Mouse (Mus musculus): ENCODE results near the gene Tmc3. TPM values are rescaled to one million over a fixed set of nuclear protein-coding genes. Genes with fewer than 3 reads are reported as not detected.

The Tmc3 gene
- total and polyA plus RNA-seq, 3 experiments, result not detected

DNA sequence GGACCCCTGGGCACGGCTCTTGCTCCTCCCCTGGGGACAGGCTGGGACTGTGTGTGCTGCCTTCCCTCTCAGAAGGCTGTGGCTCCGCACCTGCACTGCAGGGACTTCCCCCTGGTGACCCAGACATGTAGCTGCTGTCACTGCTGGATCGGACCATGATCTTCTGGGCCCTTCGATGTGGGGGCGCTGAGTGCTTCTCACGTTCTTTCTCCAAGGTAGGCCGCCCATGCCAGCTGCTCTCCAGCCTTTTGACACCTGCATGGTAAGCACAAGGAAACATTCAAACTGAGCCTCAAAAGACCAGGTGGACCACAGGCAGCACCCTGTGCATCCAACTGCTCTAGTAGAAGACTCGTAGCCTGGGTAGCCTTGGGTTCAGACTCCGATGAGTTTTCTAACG lies 76.3 kb downstream of the Tmc3 start:
- no peaks in the 10 kb centered on the region; a peak in 1 of 4 replicates for H3K27me3 ChIP-seq (ENCODE audit: control insufficient read depth in 1 of 2, insufficient read depth in 2 of 2, low read length in 2 of 2)
- TF ChIP-seq USF1 (IDR thresholded peaks at IDR 0.05; ENCODE audit: low read depth, low read length), result no peak
- TF ChIP-seq MEF2A (IDR thresholded peaks at IDR 0.05; ENCODE audit: extremely low read depth, insufficient replicate concordance, low read depth, low read length, poor library complexity, severe bottlenecking), result no peak
- TF ChIP-seq ZC3H11A (IDR thresholded peaks at IDR 0.05; ENCODE audit: low read depth, low read length), result no peak
- TF ChIP-seq KAT2A (conservative IDR thresholded peaks at IDR 0.05; ENCODE audit: low read depth, low read length), result no peak
- no peak for TF ChIP-seq MYC (IDR thresholded peaks at IDR 0.05; ENCODE audit: low read depth, low read length)
- no peak for TF ChIP-seq ZMIZ1 (IDR thresholded peaks at IDR 0.05; ENCODE audit: low read depth, low read length)
- no peak for TF ChIP-seq MAZ (IDR thresholded peaks at IDR 0.05; ENCODE audit: low read depth, low read length)
- TF ChIP-seq POLR2A (IDR thresholded peaks at IDR 0.05; ENCODE audit: control insufficient read depth in 1 of 2, insufficient read depth in 1 of 2, low read depth in 1 of 2, low read length in 2 of 2, poor library complexity in 1 of 2), result no peak
- TF ChIP-seq MAX (IDR thresholded peaks at IDR 0.05; ENCODE audit: low read length), result no peak
- TF ChIP-seq TBP (IDR thresholded peaks at IDR 0.05; ENCODE audit: low read depth, low read length), result no peak
- no peak for TF ChIP-seq ZKSCAN1 (IDR thresholded peaks at IDR 0.05; ENCODE audit: low read depth, low read length)
- TF ChIP-seq ELF1 (IDR thresholded peaks at IDR 0.05; ENCODE audit: low read depth, low read length), result no peak
- TF ChIP-seq GABPA (IDR thresholded peaks at IDR 0.05; ENCODE audit: low read depth, low read length), result no peak
- no peak for TF ChIP-seq SIN3A (IDR thresholded peaks at IDR 0.05; ENCODE audit: low read length)
- no peak for TF ChIP-seq JUND (IDR thresholded peaks at IDR 0.05; ENCODE audit: low read depth, low read length)
- no peak for TF ChIP-seq NELFE (IDR thresholded peaks at IDR 0.05; ENCODE audit: low read depth, low read length)
- no peak for TF ChIP-seq GATA1 (IDR thresholded peaks at IDR 0.05; ENCODE audit: low read depth, low read length)
- no peak for TF ChIP-seq TAL1 (IDR thresholded peaks at IDR 0.05; ENCODE audit: low read length)
- TF ChIP-seq POLR2AphosphoS5 (IDR thresholded peaks at IDR 0.05; ENCODE audit: borderline replicate concordance, low read depth, low read length), result no peak
- no peaks in the 10 kb centered on the region for H3K36me3 ChIP-seq (ENCODE audit: control insufficient read depth in 1 of 2, insufficient read depth in 2 of 2, low read length in 2 of 2)
- H3K9me3 ChIP-seq (replicated peaks; ENCODE audit: insufficient read depth, low read length), result no peaks in the 10 kb centered on the region
- DNase-seq (ENCODE audit: low read depth, low spot score), result no peak
- no peaks in the 10 kb centered on the region for H3K79me2 ChIP-seq (ENCODE audit: control insufficient read depth, insufficient read depth, low read length, poor library complexity)
- H3K4me1 ChIP-seq (ENCODE audit: control insufficient read depth in 1 of 2, insufficient read depth in 2 of 2, low read length in 2 of 2), result no peaks in the 10 kb centered on the region
- no peak overlapping the region for H3K4me3 ChIP-seq (ENCODE audit: control insufficient read depth in 1 of 2, insufficient read depth in 1 of 2, low read depth in 2 of 2, low read length in 2 of 2)
- H3K27ac ChIP-seq (ENCODE audit: control insufficient read depth, low read depth, low read length), result no peak overlapping the region
- no peak overlapping the region for H3K9ac ChIP-seq (ENCODE audit: control insufficient read depth, low read depth, low read length, poor library complexity, severe bottlenecking)

DNA sequence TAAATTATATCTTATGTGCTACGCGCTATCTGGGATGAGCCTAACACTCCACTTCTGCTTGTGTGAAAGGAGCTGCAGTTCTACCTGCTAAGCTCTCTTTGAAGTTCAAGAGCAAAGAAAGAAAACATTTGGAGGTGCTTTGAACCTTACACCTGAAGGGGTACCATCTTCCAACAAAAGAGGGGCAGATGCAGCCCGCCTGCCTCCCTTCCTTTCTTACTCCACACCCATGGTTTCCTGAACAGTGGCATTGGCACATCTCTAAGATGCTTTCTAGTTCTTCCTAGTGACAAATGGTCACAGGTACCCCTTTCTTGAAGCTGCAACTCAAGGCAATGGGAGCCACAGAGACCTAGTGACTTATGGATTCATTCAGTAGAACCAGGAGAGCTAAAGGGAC lies 77.0 kb downstream of the Tmc3 start:
- DNase-seq (ENCODE audit: low read depth, low spot score), result no peak
- Histone ChIP-seq H3K27ac (ENCODE audit: control insufficient read depth, low read depth, low read length) (no peak overlapping the region), H3K9ac (ENCODE audit: control insufficient read depth, low read depth, low read length, poor library complexity, severe bottlenecking) (no peak overlapping the region), H3K36me3 (ENCODE audit: control insufficient read depth in 1 of 2, insufficient read depth in 2 of 2, low read length in 2 of 2) (no peaks in the 10 kb centered on the region), H3K27me3 (ENCODE audit: control insufficient read depth in 1 of 2, insufficient read depth in 2 of 2, low read length in 2 of 2) (no peaks in the 10 kb centered on the region; a peak in 1 of 4 replicates), H3K79me2 (ENCODE audit: control insufficient read depth, insufficient read depth, low read length, poor library complexity) (no peaks in the 10 kb centered on the region), H3K4me1 (ENCODE audit: control insufficient read depth in 1 of 2, insufficient read depth in 2 of 2, low read length in 2 of 2) (no peaks in the 10 kb centered on the region), H3K9me3 (replicated peaks; ENCODE audit: insufficient read depth, low read length) (no peaks in the 10 kb centered on the region), H3K4me3 (ENCODE audit: control insufficient read depth in 1 of 2, insufficient read depth in 1 of 2, low read depth in 2 of 2, low read length in 2 of 2) (no peak overlapping the region)
- TF ChIP-seq POLR2AphosphoS5 (IDR thresholded peaks at IDR 0.05; ENCODE audit: borderline replicate concordance, low read depth, low read length) (no peak), EP300 (IDR thresholded peaks at IDR 0.05; ENCODE audit: low read depth in 1 of 2, low read length in 2 of 2) (no peak), GABPA (IDR thresholded peaks at IDR 0.05; ENCODE audit: low read depth, low read length) (no peak), UBTF (IDR thresholded peaks at IDR 0.05; ENCODE audit: borderline replicate concordance, insufficient read depth, low read depth, low read length) (no peak), ZC3H11A (IDR thresholded peaks at IDR 0.05; ENCODE audit: low read depth, low read length) (no peak), MXI1 (IDR thresholded peaks at IDR 0.05; ENCODE audit: low read depth, low read length) (no peak), POLR2AphosphoS2 (IDR thresholded peaks at IDR 0.05; ENCODE audit: low read length) (no peak), ETS1 (IDR thresholded peaks at IDR 0.05; ENCODE audit: low read depth, low read length) (no peak), ZMIZ1 (IDR thresholded peaks at IDR 0.05; ENCODE audit: low read depth, low read length) (no peak), MAFK (IDR thresholded peaks at IDR 0.05; ENCODE audit: borderline replicate concordance, low read depth, low read length) (no peak), MYB (IDR thresholded peaks at IDR 0.05; ENCODE audit: low read depth, low read length) (no peak), BHLHE40 (IDR thresholded peaks at IDR 0.05; ENCODE audit: borderline replicate concordance, low read depth, low read length) (no peak)

Data from MEL (cell line).